Mouse (Mus musculus) CD4-positive, CD25-positive, alpha-beta regulatory T cell (primary cell): ENCODE data around the gene 0610012G03Rik. TPM values are rescaled to one million over a fixed set of nuclear protein-coding genes. Genes with fewer than 3 reads are reported as not detected.

ENCODE experiments used
- polyA plus RNA-seq: library from polyadenylated mRNA; unstranded; fragments of 100-300 nt; shearing (Covaris generic); gene quantifications from one replicate; pipeline ENCODE4 v1.2.1, GENCODE M21; 2017

The 0610012G03Rik gene
- 41.6 TPM for polyA plus RNA-seq

GRCm38 (mm10) chr16:31948345-31948774 is at the start of gene 0610012G03Rik, which contains the start of gene Ncbp2:
0610012G03Rik (minus strand) TSS chr16:31948494.
Ncbp2 (plus strand) TSS chr16:31948513.

GRCm38 (mm10) chr16:31933751-31934549 is 14.3 kb downstream of the 0610012G03Rik start, which contains the start of gene Pigz:
Pigz (plus strand) TSS chr16:31933851.

Other genes starting within 250 kb of the 0610012G03Rik start
- gene Meltf, start 69.7 kb downstream of the 0610012G03Rik start, polyA plus RNA-seq = 0.06 TPM
- gene Pigz, start 14.6 kb downstream of the 0610012G03Rik start, polyA plus RNA-seq = 0.57 TPM
- 33.4 TPM for gene Ncbp2, start within 50 bp of the 0610012G03Rik start, polyA plus RNA-seq
- gene Senp5, start 54.8 kb upstream of the 0610012G03Rik start, polyA plus RNA-seq = 21.7 TPM
- 151 TPM for gene Pak2, start 130.8 kb upstream of the 0610012G03Rik start, polyA plus RNA-seq
- 187 TPM for gene Pigx, start 151.2 kb upstream of the 0610012G03Rik start, polyA plus RNA-seq
- gene Cep19, start 151.3 kb upstream of the 0610012G03Rik start, polyA plus RNA-seq = 32.4 TPM
- 100.0 TPM for gene Nrros, start 217.1 kb upstream of the 0610012G03Rik start, polyA plus RNA-seq
- not detected for gene Bex6, start 231.3 kb upstream of the 0610012G03Rik start, polyA plus RNA-seq